Mouse (Mus musculus): Measurements from ENCODE around the gene Pak2.

Gene Pak2

DNA sequence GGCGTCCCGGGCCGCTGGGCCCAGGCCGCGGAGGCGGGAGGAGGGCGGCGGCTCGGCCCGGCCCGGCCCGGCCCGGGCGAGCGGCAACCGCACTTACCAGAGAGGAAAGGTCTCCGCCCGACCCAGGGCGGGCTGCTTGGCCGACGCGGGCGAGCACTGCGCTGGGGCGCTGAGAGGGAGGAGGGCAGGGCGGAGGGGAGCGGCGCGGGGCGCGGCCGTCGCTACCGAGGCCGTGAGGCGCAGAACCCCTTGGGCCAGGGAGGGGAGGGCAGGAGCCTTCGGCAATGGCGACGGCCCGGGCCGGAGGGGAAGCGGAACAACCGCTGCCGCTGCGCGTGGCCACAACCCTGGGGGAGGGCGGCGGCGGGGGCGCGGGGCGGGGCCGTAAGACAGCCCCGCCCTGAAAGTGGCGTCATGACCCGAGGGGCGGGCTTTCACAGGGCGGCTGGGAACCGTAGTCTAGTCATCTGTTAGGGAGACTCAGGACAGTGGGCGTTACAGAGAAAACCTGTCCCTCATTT, at the start of gene Pak2:
Pak2 (minus strand) TSS at position 352 of the 521 bp plus-strand sequence.
- DNase-seq (ENCODE audit: low read depth, low spot score), result peak; percentile 87

- DNase-seq (ENCODE audit: low read depth, low spot score), result no peak
Measured at GRCm38 (mm10) chr16:32127046-32127445, 47.9 kb upstream of the Pak2 start.

GRCm38 (mm10) chr16:32125364-32125763, 46.2 kb upstream of the Pak2 start:
- peak; percentile 85 for DNase-seq (ENCODE audit: low read depth, low spot score)

GRCm38 (mm10) chr16:32124444-32125335, 45.5 kb upstream of the Pak2 start:
- peak; percentile 82 for DNase-seq (ENCODE audit: low read depth, low spot score)

DNA sequence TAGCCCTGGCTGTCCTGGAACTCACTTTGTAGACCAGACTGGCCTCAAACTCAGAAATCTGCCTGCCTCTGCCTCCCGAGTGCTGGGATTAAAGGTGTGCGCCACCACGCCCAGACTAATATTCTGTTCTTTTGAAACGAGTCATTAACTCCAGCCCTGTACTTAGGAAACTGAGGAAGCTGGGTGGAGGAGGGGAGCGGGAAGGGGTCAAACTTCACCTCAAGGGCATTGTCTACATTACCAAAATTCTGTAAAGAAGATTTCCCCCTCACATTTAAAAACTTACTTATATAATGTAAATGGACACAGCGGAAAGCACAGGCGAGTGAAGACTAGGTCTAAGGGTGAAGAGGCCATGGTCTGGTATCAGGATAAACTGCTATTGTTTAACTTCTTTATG, 44.9 kb upstream of the Pak2 start:
- DNase-seq (ENCODE audit: low read depth, low spot score), result peak; percentile 60

GRCm38 (mm10) chr16:32120454-32120853, 41.3 kb upstream of the Pak2 start:
- peak; percentile 61 for DNase-seq (ENCODE audit: low read depth, low spot score)

- DNase-seq (ENCODE audit: low read depth, low spot score), result peak; percentile 69
Measured at GRCm38 (mm10) chr16:32116186-32116585, 37.0 kb upstream of the Pak2 start.

GRCm38 (mm10) chr16:32115781-32116180, 36.6 kb upstream of the Pak2 start:
- no peak for DNase-seq (ENCODE audit: low read depth, low spot score)

DNA sequence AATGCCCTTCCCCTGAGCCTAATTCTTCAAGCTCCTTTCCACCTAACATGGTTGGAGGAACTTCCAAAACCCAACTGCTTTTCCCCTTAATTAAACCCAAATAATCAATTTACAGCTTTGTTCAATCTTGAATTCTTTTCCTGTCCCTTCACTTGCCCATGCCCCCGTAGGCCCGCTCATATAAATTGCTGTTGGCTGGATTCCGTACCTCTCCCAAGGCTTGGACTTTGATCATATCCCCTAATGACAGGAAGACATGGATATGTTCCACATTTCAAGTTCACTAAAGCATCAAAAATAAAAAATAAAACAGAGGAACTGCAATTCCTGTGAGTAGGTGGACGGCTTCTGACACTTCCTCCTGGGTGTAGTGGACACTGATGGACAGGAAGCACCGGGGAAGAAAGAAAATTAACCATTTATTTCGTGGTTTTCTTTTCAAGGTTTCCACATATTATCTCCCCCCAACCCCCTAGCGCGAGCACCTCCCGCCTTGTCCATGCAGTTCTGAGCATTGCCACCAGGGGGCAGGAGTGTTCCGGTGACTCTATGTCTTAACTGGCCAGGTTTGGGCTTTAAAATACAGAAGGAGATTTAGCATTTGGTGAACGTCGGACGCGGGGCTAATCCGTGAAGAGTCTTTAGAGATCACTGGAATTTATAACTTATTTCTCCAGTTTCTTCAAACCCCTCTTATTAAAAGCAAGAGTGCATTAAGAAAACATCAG, 36.0 kb upstream of the Pak2 start:
- DNase-seq (ENCODE audit: low read depth, low spot score), result peak; percentile 80

GRCm38 (mm10) chr16:32114406-32114805, 35.3 kb upstream of the Pak2 start:
- DNase-seq (ENCODE audit: low read depth, low spot score), result peak; percentile 39

DNA sequence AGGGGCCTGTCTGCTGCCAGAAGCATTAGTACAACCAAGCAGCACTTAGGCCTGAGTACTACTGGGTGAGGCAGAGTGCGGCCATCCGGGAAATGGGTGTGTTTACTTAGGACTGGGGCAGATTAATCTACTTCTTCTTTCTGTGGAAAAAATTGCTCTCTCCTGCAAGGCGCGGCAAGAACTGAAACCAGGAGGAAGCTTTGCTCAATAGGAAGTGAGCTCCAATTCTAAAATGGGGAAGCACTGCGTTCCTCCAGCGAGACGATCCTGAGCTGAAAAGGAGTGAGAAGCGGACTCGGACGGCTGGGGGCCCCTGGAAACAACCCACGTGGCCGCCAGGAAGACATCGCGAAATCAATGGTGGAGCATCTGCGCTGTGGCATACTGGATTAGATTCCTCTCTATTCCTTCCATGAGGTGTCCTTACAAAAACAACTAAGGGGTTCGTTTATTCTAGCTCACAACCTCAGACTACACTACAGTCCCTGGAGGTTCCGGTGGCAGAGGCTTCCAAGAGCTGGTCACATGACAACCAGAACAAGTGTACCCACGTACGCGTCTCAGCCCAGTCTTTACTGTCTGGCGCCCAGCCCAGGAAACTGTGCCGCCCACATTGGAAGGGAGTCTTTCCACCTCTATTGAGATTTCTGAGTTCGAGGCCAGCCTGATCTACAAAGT, 34.5 kb upstream of the Pak2 start:
- peak; percentile 78 for DNase-seq (ENCODE audit: low read depth, low spot score)

DNA sequence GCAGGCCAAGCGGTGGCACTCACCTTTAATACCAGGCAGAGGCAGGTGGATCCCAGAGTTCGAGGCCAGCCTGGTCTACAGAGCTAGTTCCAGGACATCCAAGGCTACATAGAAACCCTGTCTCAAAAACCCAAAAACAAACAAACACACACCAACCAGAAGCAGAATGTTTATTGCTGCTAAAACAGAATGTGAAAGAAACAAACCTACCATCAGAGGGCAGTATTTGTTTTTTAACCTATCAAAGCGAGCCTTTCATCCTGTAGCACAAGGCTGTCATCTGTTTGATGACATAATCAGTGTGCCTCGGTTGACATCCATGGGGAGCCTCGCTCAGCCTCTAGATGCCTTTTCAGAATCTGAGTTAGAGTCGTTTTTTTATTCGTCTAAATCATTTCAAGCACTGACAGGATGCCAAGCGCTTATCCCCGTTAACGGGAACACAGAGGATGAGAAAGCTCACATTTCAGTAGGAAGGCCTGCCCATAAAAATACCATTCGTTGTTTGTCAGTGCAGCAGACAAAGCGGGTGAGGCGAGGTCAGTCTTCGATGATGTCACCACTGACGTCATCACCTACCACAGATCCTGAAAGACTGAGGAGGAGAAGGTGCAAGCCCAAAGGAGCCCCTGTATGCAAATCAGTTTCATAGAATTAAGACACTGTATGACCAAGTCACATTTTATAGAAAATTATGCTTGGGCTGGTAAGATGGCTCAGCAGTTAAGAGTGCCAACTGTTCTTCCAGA, 32.0 kb upstream of the Pak2 start:
- peak; percentile 63 for DNase-seq (ENCODE audit: low read depth, low spot score)

DNA sequence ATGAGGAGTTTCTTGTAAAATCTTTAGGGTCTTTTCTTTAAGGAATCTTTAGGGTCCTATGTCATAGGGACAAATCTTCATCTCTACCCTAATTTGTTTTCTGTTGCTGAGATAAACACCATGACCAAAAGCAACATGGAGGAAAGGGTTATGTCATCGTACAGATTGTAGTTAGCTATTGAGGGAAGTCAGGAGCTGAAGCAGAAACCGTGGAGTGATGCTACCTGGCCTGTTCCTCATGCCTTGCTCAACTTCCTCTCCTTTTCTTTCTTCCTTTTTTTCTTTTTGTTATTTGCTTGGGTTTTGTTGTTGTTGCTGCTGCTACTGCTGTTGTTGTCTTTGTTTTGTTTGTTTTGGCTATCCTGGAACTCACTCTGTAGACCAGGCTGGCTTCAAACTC, 29.4 kb upstream of the Pak2 start:
- DNase-seq (ENCODE audit: low read depth, low spot score), result no peak

DNA sequence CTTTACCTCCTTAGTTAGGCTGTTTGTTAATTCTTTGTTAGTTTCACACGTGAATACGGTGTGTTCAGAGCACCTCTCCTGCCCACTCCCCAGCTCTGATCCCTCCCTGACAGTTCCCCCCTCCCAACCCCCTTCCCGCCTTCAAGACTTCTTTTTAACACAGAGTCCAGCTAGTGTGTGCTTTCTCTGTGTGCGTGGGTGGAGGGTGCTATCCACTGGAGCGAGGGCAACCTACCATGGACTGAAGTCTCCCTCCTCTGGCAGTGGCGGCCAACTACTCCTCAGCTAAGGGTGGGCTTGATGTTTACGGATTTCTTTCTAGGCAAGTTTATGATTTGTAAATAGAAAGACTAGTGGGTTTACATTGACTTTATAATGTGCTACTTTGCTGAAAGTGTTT, 29.0 kb upstream of the Pak2 start:
- DNase-seq (ENCODE audit: low read depth, low spot score), result no peak

GRCm38 (mm10) chr16:32107342-32108045, 28.4 kb upstream of the Pak2 start:
- no peak for DNase-seq (ENCODE audit: low read depth, low spot score)

GRCm38 (mm10) chr16:32105698-32106097, 26.6 kb upstream of the Pak2 start:
- DNase-seq (ENCODE audit: low read depth, low spot score), result peak; percentile 67

DNA sequence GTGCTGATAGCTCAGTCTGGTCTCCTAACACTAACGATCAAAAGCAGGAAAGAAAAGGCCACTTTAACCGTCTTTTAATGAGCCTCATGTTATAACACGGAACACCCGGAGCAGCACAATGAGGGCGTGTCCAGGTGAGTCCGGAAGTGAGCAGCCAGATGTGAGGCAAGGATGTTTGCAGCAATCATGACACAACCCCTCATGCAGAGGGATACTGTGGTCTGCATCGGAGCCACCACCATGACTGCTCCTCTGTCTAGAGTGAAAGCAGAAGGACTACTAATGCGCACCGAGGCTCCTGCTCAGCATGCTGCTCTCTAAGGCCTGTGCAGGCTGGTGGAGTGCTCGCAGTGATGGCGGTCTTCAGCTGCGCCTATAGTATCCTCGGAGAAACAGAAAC, 23.2 kb upstream of the Pak2 start:
- no peak for DNase-seq (ENCODE audit: low read depth, low spot score)

DNA sequence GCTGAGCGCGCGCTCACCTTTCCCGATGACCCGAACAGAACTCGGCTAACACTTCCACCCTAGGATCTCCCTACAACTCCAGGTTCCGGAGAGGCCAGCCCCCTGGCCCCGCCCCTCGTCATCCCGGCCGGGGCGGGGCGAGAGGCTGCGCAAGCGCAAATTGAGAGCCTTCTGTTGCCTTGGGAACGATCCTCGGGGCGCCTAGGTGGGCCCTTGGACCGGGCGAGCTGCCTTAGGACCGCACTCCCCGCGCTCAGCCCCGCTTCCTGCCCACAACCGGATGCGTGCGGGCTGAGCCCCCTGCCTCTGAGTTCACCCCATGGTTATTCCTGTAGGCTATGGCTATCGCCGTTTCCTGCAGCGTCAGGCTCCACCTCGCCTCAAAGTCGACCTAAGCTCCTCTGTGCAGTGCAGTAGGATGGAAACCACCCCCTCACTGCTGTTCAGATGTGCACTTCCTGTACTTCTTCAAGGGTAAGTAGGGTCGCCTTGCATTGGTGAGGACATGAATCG, 20.6 kb upstream of the Pak2 start, which contains the start of the genes Pigx and Cep19:
Pigx (minus strand) TSS at position 103 of the 513 bp plus-strand sequence.
Cep19 (plus strand) TSS at position 163 of the 513 bp plus-strand sequence.
- DNase-seq (ENCODE audit: low read depth, low spot score), result peak; percentile 96

GRCm38 (mm10) chr16:32098897-32099637, 19.9 kb upstream of the Pak2 start:
- no peak for DNase-seq (ENCODE audit: low read depth, low spot score)

Measured in R1 (cell line).